Mouse (Mus musculus) heart, postnatal 0 days (tissue): ENCODE data around the gene Pitx2. TPM values are rescaled to one million over a fixed set of nuclear protein-coding genes. Genes with fewer than 3 reads are reported as not detected.

ENCODE experiments used
- ATAC-seq: fragments of 200-750 bp; cut with Nextera tagmentation; 2 replicates; pipeline ENCODE4 v1.8.0; 2017; ENCODE audit warnings: low read depth, moderate number of reproducible peaks, moderate library complexity; ENCODE audit not compliant: insufficient read depth
- DNase-seq: peaks from one replicate; pipeline ENCODE4 v3.0.0-alpha.2; 2016; ENCODE audit warnings: low spot score
- H3K27ac ChIP-seq: fragments of 300-500 bp; sonication (generic); 2 replicates; pipeline ENCODE4 v1.5.1; 2014; ENCODE audit warnings: low read depth, mild to moderate bottlenecking
- H3K27me3 ChIP-seq: fragments of 300-500 bp; sonication (generic); 2 replicates; pipeline ENCODE4 v1.6.1; 2014; ENCODE audit warnings: low read length, mixed read lengths; ENCODE audit not compliant: control insufficient read depth, insufficient read depth
- H3K36me3 ChIP-seq: fragments of 300-500 bp; sonication (generic); replicated peaks from 2 replicates; pipeline ENCODE4 v1.6.1; 2014; ENCODE audit warnings: low read length, mixed read lengths; ENCODE audit not compliant: control insufficient read depth, insufficient read depth
- H3K4me1 ChIP-seq: fragments of 300-500 bp; sonication (generic); 2 replicates; pipeline ENCODE4 v1.6.1; 2014; ENCODE audit warnings: antibody characterized with exemption; ENCODE audit not compliant: control insufficient read depth, insufficient read depth
- H3K4me2 ChIP-seq: fragments of 300-500 bp; sonication (generic); 2 replicates; pipeline ENCODE4 v1.6.1; 2014; ENCODE audit warnings: low read depth, mild to moderate bottlenecking, low read length, moderate library complexity
- H3K4me3 ChIP-seq: fragments of 300-500 bp; sonication (generic); 2 replicates; pipeline ENCODE4 v1.5.1; 2014; ENCODE audit warnings: low read depth, low read length
- H3K9ac ChIP-seq: fragments of 300-500 bp; sonication (generic); replicated peaks from 2 replicates; pipeline ENCODE4 v1.6.1; 2014; ENCODE audit warnings: low read depth, low read length, mixed read lengths
- H3K9me3 ChIP-seq: fragments of 300-500 bp; sonication (generic); replicated peaks from 2 replicates; pipeline ENCODE4 v1.6.1; 2016; ENCODE audit warnings: low read length; ENCODE audit not compliant: control insufficient read depth
- CTCF ChIP-seq: IDR thresholded peaks from 2 replicates; pipeline ENCODE4 v1.5.1; 2016; ENCODE audit warnings: antibody characterized with exemption, control low read depth, low read depth
- EP300 ChIP-seq: IDR thresholded peaks from 2 replicates; pipeline ENCODE4 v1.6.1; 2016; ENCODE audit warnings: antibody characterized with exemption, low read depth
- WGBS: fragments of 180-500 bp; shearing (Covaris S2); extraction: QIAGEN DNeasy Blood & Tissue Kit; methylation state at CpG from one replicate; pipeline ENCODE4 v1.1.7; 2014; 5-methylcytosine and 5-hydroxymethylcytosine counted together
- polyA plus RNA-seq: library from polyadenylated mRNA; unstranded; fragments of >200 nt; fragmentation: Nextera tagmentation; extraction: Ambion mirVana; gene quantifications from 2 replicates; pipeline ENCODE4 v1.2.1, GENCODE M21; 2015
- total RNA-seq: library from RNA; depleted of rRNA; stranded (reverse); fragments of >200 nt; gene quantifications from 2 replicates; pipeline ENCODE4 v1.2.3, GENCODE M21; 2014; ENCODE audit warnings: low replicate concordance

The Pitx2 gene
- total and polyA plus RNA-seq, 2 experiments from 2014 or later = 3.9 to 13.0 TPM

DNA sequence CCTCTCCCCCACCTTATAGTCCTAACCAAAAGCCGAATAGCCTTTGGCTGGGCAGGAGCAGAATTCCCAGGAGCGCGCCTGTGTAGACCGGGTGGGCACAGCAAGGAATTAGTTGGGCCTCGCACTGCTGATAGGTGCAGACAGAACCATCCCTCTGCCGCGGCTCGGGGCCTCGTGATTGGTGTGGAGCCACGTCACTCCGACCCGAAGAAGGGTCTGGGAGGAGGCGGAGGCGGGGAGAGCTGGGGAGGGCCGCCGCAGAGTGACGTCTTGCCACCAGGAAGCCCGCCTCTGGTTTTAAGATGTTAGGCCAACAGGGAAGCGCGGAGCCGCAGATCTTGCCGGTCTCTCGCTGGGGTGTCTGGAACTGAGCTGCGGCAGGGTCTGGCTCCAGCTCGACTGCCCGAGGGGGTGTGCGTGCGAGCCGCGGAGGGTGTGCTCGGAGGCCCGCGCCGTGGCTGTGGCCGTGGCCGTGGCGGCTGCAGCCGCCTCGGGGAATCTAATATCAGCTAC is 14.0 kb downstream of the Pitx2 start:
- Histone ChIP-seq H3K27me3 (peaks cover 99% of the 10 kb centered on the region), H3K4me1 (no peaks in the 10 kb centered on the region), H3K9me3 (no peaks in the 10 kb centered on the region), H3K9ac (peak overlapping the region; percentile 45; the same call in 1 of the 2 replicates), H3K36me3 (no peaks in the 10 kb centered on the region), H3K27ac (peak overlapping the region; percentile 58), H3K4me3 (peak overlapping the region; percentile 58), H3K4me2 (peak overlapping the region; percentile 72)
- under 1% methylated on average over 39 of the region's 39 CpGs for WGBS
- DNase-seq (peak; percentile 72), ATAC-seq (peak; percentile 89)
- no peak for TF ChIP-seq EP300
- no peak for TF ChIP-seq CTCF

DNA sequence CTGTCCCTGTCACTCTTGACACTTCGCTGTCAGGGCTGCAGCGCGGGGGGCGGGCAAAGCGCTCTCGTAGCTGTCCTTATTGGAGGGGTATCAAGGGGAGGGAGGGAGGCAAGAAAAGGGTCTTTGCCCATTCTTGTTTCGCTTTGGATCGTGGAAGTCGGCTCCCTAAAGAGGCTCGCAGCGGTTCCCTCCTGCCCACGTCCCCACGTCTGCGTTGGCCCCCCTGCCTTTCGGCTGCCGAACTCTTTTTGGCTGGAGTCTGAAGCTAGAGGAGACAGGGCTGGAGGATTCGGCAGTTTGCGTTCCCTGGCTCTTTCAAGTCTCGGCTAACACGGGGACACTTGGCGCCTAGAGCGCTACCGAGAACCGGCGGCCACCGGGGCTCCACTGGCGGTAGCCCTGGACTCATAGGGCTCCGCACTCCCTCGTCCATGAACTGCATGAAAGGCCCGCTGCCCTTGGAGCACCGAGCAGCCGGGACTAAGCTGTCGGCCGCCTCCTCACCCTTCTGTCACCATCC is 14.5 kb downstream of the Pitx2 start:
- H3K9ac ChIP-seq = peak overlapping the region; percentile 45
- H3K4me3 ChIP-seq = peak overlapping the region; percentile 58
- WGBS = 1% methylated on average over 34 of the region's 34 CpGs
- H3K27me3 ChIP-seq = peaks cover 97% of the 10 kb centered on the region
- peak overlapping the region; percentile 58 for H3K27ac ChIP-seq
- ATAC-seq (peak; percentile 18; the same call in 1 of the 2 replicates), DNase-seq (no peak)
- no peaks in the 10 kb centered on the region for H3K36me3 ChIP-seq
- H3K9me3 ChIP-seq = no peaks in the 10 kb centered on the region
- H3K4me2 ChIP-seq = peak overlapping the region; percentile 72
- TF ChIP-seq CTCF (no peak), EP300 (no peak)
- H3K4me1 ChIP-seq = no peaks in the 10 kb centered on the region

DNA sequence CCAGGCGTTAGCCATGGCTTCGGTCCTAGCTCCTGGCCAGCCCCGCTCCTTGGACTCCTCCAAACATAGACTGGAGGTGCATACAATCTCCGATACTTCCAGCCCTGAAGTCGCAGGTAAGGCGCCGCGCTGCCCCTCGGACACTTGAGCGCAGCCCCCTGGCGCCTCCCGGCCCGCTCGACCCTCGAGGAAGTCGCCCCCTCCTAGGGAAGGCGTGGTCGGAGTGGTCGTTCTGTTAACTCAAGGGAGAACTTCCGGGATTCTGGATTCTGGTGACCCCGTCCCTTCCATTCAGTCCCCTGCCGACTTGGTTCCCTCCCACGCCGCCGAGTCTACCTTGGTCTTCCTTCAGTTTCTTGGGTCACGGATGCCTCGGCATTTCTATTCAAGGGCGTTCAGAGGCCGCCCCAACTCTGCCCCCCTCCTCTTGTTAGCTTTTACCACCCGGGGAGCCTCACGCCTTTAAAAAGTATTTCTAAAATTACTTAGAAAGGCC is 15.0 kb downstream of the Pitx2 start:
- H3K9ac ChIP-seq = peak overlapping the region; percentile 45
- no peaks in the 10 kb centered on the region for H3K4me1 ChIP-seq
- ATAC-seq (0 out of 2 replicates have a peak, but pooled peaks have one; percentile 3), DNase-seq (no peak)
- no peaks in the 10 kb centered on the region for H3K36me3 ChIP-seq
- H3K27me3 ChIP-seq = peaks cover 97% of the 10 kb centered on the region
- peak overlapping the region; percentile 58 for H3K27ac ChIP-seq
- under 1% methylated on average over 31 of the region's 31 CpGs for WGBS
- H3K9me3 ChIP-seq = no peaks in the 10 kb centered on the region
- TF ChIP-seq EP300 = no peak
- no peak for TF ChIP-seq CTCF
- H3K4me3 ChIP-seq = peak overlapping the region; percentile 58
- H3K4me2 ChIP-seq = peak overlapping the region; percentile 72

DNA sequence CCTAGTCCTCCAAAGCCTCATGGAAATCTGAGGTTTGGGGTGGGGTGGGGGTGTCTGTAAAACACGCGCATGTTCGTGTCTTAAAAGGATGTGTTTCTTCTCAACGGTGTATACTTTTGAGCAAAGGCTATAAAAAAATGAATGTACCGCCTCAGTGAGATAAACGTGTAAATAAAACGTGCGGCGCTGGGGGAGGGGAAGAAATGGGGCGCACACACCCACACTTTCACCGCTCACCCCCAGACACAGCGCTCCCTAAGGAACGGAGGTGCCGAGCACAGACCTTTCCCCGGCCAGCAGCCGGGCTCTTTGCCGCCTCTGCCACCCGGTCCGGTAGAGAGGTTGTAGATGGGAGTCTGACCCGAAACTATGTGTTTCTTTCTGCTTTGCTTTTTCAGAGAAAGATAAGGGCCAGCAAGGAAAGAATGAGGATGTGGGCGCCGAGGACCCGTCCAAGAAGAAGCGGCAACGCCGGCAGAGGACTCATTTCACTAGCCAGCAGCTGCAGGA is 15.6 kb downstream of the Pitx2 start:
- under 1% methylated on average over 26 of the region's 26 CpGs for WGBS

DNA sequence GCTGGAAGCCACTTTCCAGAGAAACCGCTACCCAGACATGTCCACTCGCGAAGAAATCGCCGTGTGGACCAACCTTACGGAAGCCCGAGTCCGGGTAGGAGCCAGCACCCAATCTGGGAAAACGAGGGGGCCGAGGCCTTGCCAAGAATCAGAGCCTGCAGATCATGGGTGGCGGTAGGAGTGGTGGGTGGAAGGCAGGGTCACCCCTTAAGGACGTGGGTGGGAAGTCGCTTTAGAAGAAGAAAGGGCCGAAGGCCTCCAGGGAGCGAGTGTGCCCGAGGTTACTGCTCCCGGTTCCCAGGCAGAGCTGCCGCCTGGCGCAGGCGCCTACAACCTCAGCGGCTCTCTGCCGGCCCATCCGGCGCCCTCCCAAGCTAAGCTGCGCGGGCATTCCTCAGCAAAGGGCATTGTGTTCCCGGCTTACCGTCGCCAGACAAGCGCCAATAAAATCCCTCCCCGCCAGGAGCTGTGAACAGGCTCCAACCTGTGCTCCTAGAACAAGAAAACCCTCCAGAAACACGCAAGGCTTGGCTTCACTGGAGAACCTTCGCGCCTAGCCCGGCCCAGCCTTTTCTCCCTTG is 16.2 kb downstream of the Pitx2 start:
- H3K4me2 ChIP-seq = peak overlapping the region; percentile 72
- ATAC-seq = peak; percentile 17; the same call in 1 of the 2 replicates
- no peak for TF ChIP-seq CTCF
- TF ChIP-seq EP300 = no peak
- H3K9me3 ChIP-seq = no peaks in the 10 kb centered on the region
- peaks cover 92% of the 10 kb centered on the region for H3K27me3 ChIP-seq
- peak overlapping the region; percentile 64 for H3K27ac ChIP-seq
- no peak for DNase-seq
- H3K9ac ChIP-seq = peak overlapping the region; percentile 53
- 2% methylated on average over 34 of the region's 35 CpGs for WGBS
- peak overlapping the region; percentile 58 for H3K4me3 ChIP-seq
- H3K4me1 ChIP-seq = no peaks in the 10 kb centered on the region
- H3K36me3 ChIP-seq = no peaks in the 10 kb centered on the region

More for the DNA sequence above, 15.6 kb downstream of the Pitx2 start:
- ATAC-seq = no peak
- no peak for DNase-seq
- Histone ChIP-seq H3K4me2 (peak overlapping the region; percentile 72), H3K4me1 (no peaks in the 10 kb centered on the region), H3K27me3 (peaks cover 97% of the 10 kb centered on the region), H3K9ac (peak overlapping the region; percentile 53), H3K27ac (peak overlapping the region; percentile 64), H3K36me3 (no peaks in the 10 kb centered on the region), H3K4me3 (peak overlapping the region; percentile 58), H3K9me3 (no peaks in the 10 kb centered on the region)
- no peak for TF ChIP-seq CTCF
- TF ChIP-seq EP300 = no peak
